Mouse (Mus musculus) liver, postnatal 0 days (tissue): Measurements from ENCODE around the gene Slc4a3.

ENCODE experiments used
- CTCF ChIP-seq: sonication (generic); IDR thresholded peaks from 2 replicates; pipeline ENCODE4 v1.5.1; 2016; ENCODE audit warnings: antibody characterized with exemption, low read depth
- EP300 ChIP-seq: IDR thresholded peaks from 2 replicates; pipeline ENCODE4 v1.6.1; 2016; ENCODE audit warnings: antibody characterized with exemption, low read depth, mild to moderate bottlenecking

- no peak for TF ChIP-seq EP300
- no peak for TF ChIP-seq CTCF
These were observed 2.0 kb downstream of the Slc4a3 start for GRCm38 (mm10) chr1:75548083-75548482.
